Mouse (Mus musculus) forebrain, embryonic 14.5 days (tissue): ENCODE results near the gene Chsy1. TPM values are rescaled to one million over a fixed set of nuclear protein-coding genes. Genes with fewer than 3 reads are reported as not detected.

Experiments used
- ATAC-seq: fragments of 200-750 bp; cut with Nextera tagmentation; 2 replicates; pipeline ENCODE4 v1.8.0; 2017; ENCODE audit warnings: mild to moderate bottlenecking, moderate library complexity
- DNase-seq: peaks from one replicate; pipeline ENCODE4 v3.0.0-alpha.2; 2015; ENCODE audit warnings: low spot score
- H3K27ac ChIP-seq: fragments of 300-500 bp; sonication (generic); 2 replicates; pipeline ENCODE4 v1.5.1; 2014; ENCODE audit warnings: low read depth, mild to moderate bottlenecking, control low read depth, low read length, moderate library complexity
- H3K27me3 ChIP-seq: fragments of 300-500 bp; sonication (generic); replicated peaks from 2 replicates; pipeline ENCODE4 v1.6.1; 2014; ENCODE audit warnings: low read length, control low read depth, mixed read lengths; ENCODE audit not compliant: control insufficient read depth, insufficient read depth
- H3K36me3 ChIP-seq: fragments of 300-500 bp; sonication (generic); 2 replicates; pipeline ENCODE4 v1.6.1; 2014; ENCODE audit warnings: low read length, control low read depth; ENCODE audit not compliant: control insufficient read depth, insufficient read depth
- H3K4me1 ChIP-seq: fragments of 300-500 bp; sonication (generic); 2 replicates; pipeline ENCODE4 v1.6.1; 2014; ENCODE audit warnings: antibody characterized with exemption, low read length, control low read depth; ENCODE audit not compliant: control insufficient read depth, insufficient read depth
- H3K4me2 ChIP-seq: fragments of 300-500 bp; sonication (generic); 2 replicates; pipeline ENCODE4 v1.6.1; 2014; ENCODE audit warnings: mild to moderate bottlenecking, control low read depth, low read length
- H3K4me3 ChIP-seq: fragments of 300-500 bp; sonication (generic); 2 replicates; pipeline ENCODE4 v1.5.1; 2014; ENCODE audit warnings: low read depth, low read length, control low read depth
- H3K9ac ChIP-seq: fragments of 300-500 bp; sonication (generic); 2 replicates; pipeline ENCODE4 v1.6.1; 2014; ENCODE audit warnings: mild to moderate bottlenecking, low read length, control low read depth, moderate library complexity
- H3K9me3 ChIP-seq: fragments of 300-500 bp; sonication (generic); replicated peaks from 2 replicates; pipeline ENCODE4 v1.6.1; 2016; ENCODE audit warnings: low read length, control low read depth, mixed read lengths; ENCODE audit not compliant: control insufficient read depth
- WGBS: fragments of 180-500 bp; shearing (Covaris S2); extraction: QIAGEN DNeasy Blood & Tissue Kit; methylation state at CpG from one replicate; pipeline ENCODE4 v1.1.7; 2014; 5-methylcytosine and 5-hydroxymethylcytosine counted together
- polyA plus RNA-seq: library from polyadenylated mRNA; unstranded; fragments of >200 nt; fragmentation: Nextera tagmentation; extraction: Ambion mirVana; gene quantifications from 2 replicates; pipeline ENCODE4 v1.2.1, GENCODE M21; 2014

Gene Chsy1
- polyA plus RNA-seq, 1 experiment from 2014 or later: 17.8 TPM

DNA sequence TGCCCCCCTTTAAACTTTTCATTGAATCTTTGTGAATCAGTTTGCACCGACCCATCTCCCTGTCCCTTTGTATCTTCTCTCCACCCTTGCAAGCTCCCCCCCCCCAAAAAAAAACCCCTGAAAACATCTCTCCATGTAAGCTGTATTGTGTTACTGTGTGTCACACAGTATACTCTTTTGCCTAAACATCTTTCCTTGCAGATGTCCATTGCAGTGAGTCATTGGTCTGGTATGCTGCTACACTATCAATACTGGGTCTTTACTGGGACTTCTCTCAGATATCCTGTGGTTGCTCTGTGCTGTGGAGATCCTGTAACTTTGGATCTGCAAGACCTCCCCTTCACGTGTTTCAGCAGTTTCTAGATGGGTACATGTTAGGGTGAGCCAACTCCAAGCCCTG, 21.0 kb downstream of the Chsy1 start:
- DNase-seq: no peak
- ATAC-seq: no peak
- H3K4me1 ChIP-seq: peaks cover 12% of the 10 kb centered on the region
- no peak overlapping the region for H3K4me3 ChIP-seq
- no peaks in the 10 kb centered on the region for H3K9me3 ChIP-seq
- no peak overlapping the region for H3K27ac ChIP-seq
- H3K4me2 ChIP-seq: no peak overlapping the region
- peaks cover 23% of the 10 kb centered on the region for H3K36me3 ChIP-seq
- H3K9ac ChIP-seq: no peak overlapping the region
- 94% methylated on average over 2 of the region's 2 CpGs for WGBS
- H3K27me3 ChIP-seq: no peaks in the 10 kb centered on the region

DNA sequence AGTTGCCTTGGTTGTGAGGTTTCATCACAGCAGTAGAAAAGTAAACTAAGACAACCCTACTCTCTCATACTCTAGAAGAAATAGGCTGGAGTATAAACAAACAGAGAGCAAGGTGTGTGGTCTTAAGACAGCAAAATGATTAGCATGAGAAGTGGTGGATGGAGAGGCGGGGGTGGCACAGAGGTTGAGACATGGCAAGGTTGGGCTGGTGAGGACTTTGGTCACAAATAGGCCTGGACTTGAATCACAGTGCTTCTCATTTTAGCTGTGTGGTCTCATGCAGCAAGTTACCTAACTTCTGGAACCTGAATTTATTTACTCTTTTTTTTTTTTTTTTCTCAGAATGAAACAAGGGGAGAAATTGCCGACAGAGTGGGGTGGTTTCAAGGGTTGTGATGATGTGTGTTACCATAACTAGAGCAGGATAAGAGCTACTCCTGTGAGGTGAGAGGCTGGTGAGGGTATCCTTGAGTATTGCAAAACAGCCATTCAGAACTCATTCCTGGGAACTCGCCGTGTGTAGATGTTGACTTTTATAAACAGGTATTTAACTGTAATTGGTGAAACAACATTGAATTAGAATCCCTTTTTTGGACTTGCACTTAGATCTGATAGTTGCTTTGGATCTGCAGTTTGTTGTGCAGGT, 22.6 kb downstream of the Chsy1 start:
- Histone ChIP-seq H3K4me3 (no peak overlapping the region), H3K36me3 (peaks cover 7% of the 10 kb centered on the region), H3K9me3 (no peaks in the 10 kb centered on the region), H3K27ac (no peak overlapping the region), H3K4me2 (no peak overlapping the region), H3K4me1 (peaks cover 12% of the 10 kb centered on the region), H3K9ac (no peak overlapping the region), H3K27me3 (no peaks in the 10 kb centered on the region)
- 88% methylated on average over 4 of the region's 4 CpGs for WGBS
- DNase-seq: no peak
- ATAC-seq: no peak

DNA sequence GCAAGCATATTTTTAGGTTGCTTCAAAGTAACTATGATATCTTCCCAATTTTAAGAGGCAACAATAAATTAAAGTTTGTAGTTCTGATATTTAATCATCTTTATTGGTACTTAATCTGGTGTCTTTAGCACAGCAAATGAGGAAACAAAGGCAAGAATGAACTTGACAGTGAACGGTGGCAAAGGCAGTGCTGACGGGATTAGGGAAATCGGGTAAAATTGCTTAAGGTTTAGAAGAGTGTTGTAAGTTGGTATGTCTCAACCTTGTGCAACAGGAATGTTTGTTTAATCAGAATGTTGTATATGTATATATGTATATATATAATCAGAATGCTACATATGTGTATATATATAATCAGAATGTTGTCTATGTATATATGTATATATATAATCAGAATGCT, 24.8 kb downstream of the Chsy1 start:
- Histone ChIP-seq H3K4me2 (no peak overlapping the region), H3K36me3 (peaks cover 6% of the 10 kb centered on the region), H3K4me3 (no peak overlapping the region), H3K4me1 (peaks cover 4% of the 10 kb centered on the region; the same call in 1 of the 2 replicates), H3K27me3 (no peaks in the 10 kb centered on the region), H3K9ac (no peak overlapping the region), H3K9me3 (no peaks in the 10 kb centered on the region), H3K27ac (no peak overlapping the region)
- ATAC-seq: no peak
- DNase-seq: no peak
- WGBS: 93% methylated on average over 3 of the region's 3 CpGs

GRCm38 (mm10) chr7:66135644-66136043, 26.3 kb downstream of the Chsy1 start:
- Histone ChIP-seq H3K27ac (no peak overlapping the region), H3K9ac (no peak overlapping the region), H3K9me3 (no peaks in the 10 kb centered on the region), H3K4me1 (peaks cover 12% of the 10 kb centered on the region), H3K4me2 (no peak overlapping the region), H3K36me3 (peaks cover 1% of the 10 kb centered on the region; the same call in 1 of the 2 replicates), H3K27me3 (no peaks in the 10 kb centered on the region), H3K4me3 (no peak overlapping the region)
- DNase-seq (no peak), ATAC-seq (no peak)
- WGBS: 81% methylated on average over 3 of the region's 3 CpGs

DNA sequence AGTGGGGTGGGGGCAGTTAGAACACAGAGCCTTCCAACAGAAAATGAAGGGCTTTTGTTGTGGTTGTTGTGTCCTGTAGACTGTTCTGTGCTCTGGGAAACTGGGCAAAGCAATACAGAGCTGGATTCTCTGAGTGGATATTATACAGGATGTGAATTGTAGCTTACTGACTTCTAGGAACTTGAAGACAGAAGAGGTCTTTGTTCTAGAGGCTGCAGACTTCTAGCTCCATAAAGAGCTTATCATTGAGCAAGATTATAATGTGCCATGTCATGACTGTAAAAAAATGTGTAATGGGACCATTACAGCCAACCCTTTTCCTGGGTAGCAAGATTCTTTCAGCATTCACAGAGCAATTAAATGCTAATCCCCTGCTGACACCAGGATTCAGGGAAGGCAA, 26.9 kb downstream of the Chsy1 start:
- no peak overlapping the region for H3K27ac ChIP-seq
- no peaks in the 10 kb centered on the region for H3K9me3 ChIP-seq
- H3K27me3 ChIP-seq: no peaks in the 10 kb centered on the region
- H3K9ac ChIP-seq: no peak overlapping the region
- H3K4me2 ChIP-seq: no peak overlapping the region
- no peak overlapping the region for H3K4me3 ChIP-seq
- H3K4me1 ChIP-seq: peaks cover 17% of the 10 kb centered on the region
- no peak for ATAC-seq
- H3K36me3 ChIP-seq: no peaks in the 10 kb centered on the region
- DNase-seq: no peak

DNA sequence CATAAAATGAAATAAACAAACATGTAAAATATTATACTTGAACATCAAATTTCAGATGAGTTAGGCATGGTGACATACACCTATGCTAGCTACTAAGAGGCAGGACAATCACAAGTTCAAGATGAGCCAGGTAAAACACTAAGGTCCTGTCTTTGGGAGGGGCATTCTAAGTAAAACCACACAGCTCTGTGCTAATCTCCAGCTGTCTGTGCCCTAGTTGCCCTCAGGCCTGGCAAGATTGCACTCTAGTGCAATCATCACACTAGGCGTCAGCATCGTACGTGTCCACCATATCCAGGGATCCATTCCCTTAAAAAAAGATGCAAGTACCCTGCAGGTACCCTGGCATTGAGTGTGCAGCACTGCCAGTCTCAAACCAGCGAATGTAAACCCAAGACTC, 28.0 kb downstream of the Chsy1 start:
- no peak for DNase-seq
- Histone ChIP-seq H3K4me2 (no peak overlapping the region), H3K27ac (no peak overlapping the region), H3K4me3 (no peak overlapping the region), H3K9me3 (no peaks in the 10 kb centered on the region), H3K27me3 (no peaks in the 10 kb centered on the region), H3K36me3 (no peaks in the 10 kb centered on the region), H3K9ac (no peak overlapping the region), H3K4me1 (peaks cover 21% of the 10 kb centered on the region)
- WGBS: 91% methylated on average over 4 of the region's 4 CpGs
- no peak for ATAC-seq

- Histone ChIP-seq H3K4me3 (no peak overlapping the region), H3K9ac (no peak overlapping the region), H3K4me2 (no peak overlapping the region), H3K4me1 (peaks cover 21% of the 10 kb centered on the region), H3K27me3 (no peaks in the 10 kb centered on the region), H3K9me3 (no peaks in the 10 kb centered on the region), H3K36me3 (no peaks in the 10 kb centered on the region), H3K27ac (no peak overlapping the region)
- ATAC-seq (peak; percentile 31; the same call in 1 of the 2 replicates), DNase-seq (peak; percentile 75)
- 10% methylated on average over 4 of the region's 4 CpGs for WGBS
These were observed 29.0 kb downstream of the Chsy1 start for GRCm38 (mm10) chr7:66138301-66138700.

- no peak for ATAC-seq
- Histone ChIP-seq H3K27me3 (no peaks in the 10 kb centered on the region), H3K9ac (no peak overlapping the region), H3K4me1 (peaks cover 21% of the 10 kb centered on the region), H3K4me3 (no peak overlapping the region), H3K4me2 (no peak overlapping the region), H3K36me3 (no peaks in the 10 kb centered on the region), H3K9me3 (no peaks in the 10 kb centered on the region), H3K27ac (no peak overlapping the region)
- no peak for DNase-seq
- 92% methylated on average over 5 of the region's 5 CpGs for WGBS
These were observed 29.6 kb downstream of the Chsy1 start for GRCm38 (mm10) chr7:66138878-66139277.

DNA sequence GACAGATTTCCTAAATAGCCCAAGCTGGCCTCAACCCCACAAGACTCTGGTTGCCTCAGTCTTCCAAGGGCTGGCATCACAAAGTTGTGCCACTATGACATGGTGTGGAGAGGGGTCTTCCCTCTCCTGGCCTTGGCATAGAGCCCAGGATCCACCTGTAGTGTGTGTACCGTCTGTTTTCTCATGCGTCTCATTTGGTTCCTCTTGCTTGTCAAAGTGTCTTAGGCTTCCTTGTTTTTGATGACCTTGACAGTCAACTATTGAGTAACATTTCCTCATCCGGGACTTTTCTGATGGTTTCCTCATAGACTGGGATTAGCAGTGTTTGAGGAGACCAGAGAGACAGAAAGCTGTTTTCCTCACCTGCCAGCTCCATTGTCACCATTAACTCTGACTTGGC, 30.8 kb downstream of the Chsy1 start:
- WGBS: 53% methylated on average over 3 of the region's 3 CpGs
- ATAC-seq (no peak), DNase-seq (no peak)
- Histone ChIP-seq H3K36me3 (no peaks in the 10 kb centered on the region), H3K27me3 (no peaks in the 10 kb centered on the region), H3K9me3 (no peaks in the 10 kb centered on the region), H3K4me1 (peaks cover 17% of the 10 kb centered on the region), H3K4me2 (no peak overlapping the region), H3K9ac (no peak overlapping the region), H3K4me3 (no peak overlapping the region), H3K27ac (no peak overlapping the region)
